Mouse (Mus musculus): ENCODE measurements around the gene Nmnat2. TPM values are rescaled to one million over a fixed set of nuclear protein-coding genes. Genes with fewer than 3 reads are reported as not detected.

Gene Nmnat2
- total and polyA plus RNA-seq, 3 experiments: 1.3 to 2.8 TPM; not detected in 1

DNA sequence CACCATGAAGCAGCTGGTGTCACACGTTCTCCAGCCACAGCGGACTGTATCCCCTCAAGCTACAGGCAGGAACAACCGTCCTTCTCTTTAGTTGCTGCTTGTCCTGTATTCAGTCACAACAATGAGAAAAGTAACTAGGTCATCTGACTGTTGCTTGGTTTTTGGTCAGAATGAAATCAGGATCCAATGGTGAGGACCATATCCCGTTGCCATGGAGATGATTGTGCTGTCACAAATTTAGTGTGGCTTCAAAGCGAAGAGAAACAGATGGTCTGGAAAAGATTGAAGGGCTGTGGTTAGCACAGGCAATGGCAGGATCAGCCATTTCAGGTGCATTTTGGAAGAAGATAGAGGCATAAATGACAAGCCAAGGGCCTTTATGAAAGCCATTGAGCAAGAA is 18.4 kb upstream of the Nmnat2 start:
- H3K27me3 ChIP-seq (ENCODE audit: control insufficient read depth in 1 of 2, insufficient read depth in 2 of 2, low read length in 2 of 2): peaks cover 8 to 12% of the 10 kb centered on the region in 2 experiments; a peak in 3 of 4 replicates
- DNase-seq (ENCODE audit: low read depth, low spot score): no peak
- H3K79me2 ChIP-seq (ENCODE audit: control insufficient read depth, insufficient read depth, low read length, poor library complexity): no peaks in the 10 kb centered on the region
- TF ChIP-seq UBTF (IDR thresholded peaks at IDR 0.05; ENCODE audit: borderline replicate concordance, insufficient read depth, low read depth, low read length) (no peak), TCF12 (IDR thresholded peaks at IDR 0.05; ENCODE audit: low read depth, low read length) (no peak), POLR2AphosphoS5 (IDR thresholded peaks at IDR 0.05; ENCODE audit: borderline replicate concordance, low read depth, low read length) (no peak), MAZ (IDR thresholded peaks at IDR 0.05; ENCODE audit: low read depth, low read length) (no peak), BHLHE40 (IDR thresholded peaks at IDR 0.05; ENCODE audit: borderline replicate concordance, low read depth, low read length) (no peak), USF2 (IDR thresholded peaks at IDR 0.05; ENCODE audit: borderline replicate concordance in 1 of 2, insufficient read depth in 1 of 2, low read depth in 1 of 2, low read length in 2 of 2) (no peak), SIN3A (IDR thresholded peaks at IDR 0.05; ENCODE audit: low read length) (no peak), USF1 (IDR thresholded peaks at IDR 0.05; ENCODE audit: low read depth, low read length) (no peak)
- H3K9me3 ChIP-seq (replicated peaks; ENCODE audit: insufficient read depth, low read length): no peaks in the 10 kb centered on the region
- H3K36me3 ChIP-seq (ENCODE audit: control insufficient read depth in 1 of 2, insufficient read depth in 2 of 2, low read length in 2 of 2): no peaks in the 10 kb centered on the region
- no peak overlapping the region for H3K27ac ChIP-seq (ENCODE audit: control insufficient read depth, low read depth, low read length)
- no peak overlapping the region for H3K4me3 ChIP-seq (ENCODE audit: control insufficient read depth in 1 of 2, insufficient read depth in 1 of 2, low read depth in 2 of 2, low read length in 2 of 2)
- H3K9ac ChIP-seq (ENCODE audit: control insufficient read depth, low read depth, low read length, poor library complexity, severe bottlenecking): no peak overlapping the region
- H3K4me1 ChIP-seq (ENCODE audit: control insufficient read depth in 1 of 2, insufficient read depth in 2 of 2, low read length in 2 of 2): no peaks in the 10 kb centered on the region

DNA sequence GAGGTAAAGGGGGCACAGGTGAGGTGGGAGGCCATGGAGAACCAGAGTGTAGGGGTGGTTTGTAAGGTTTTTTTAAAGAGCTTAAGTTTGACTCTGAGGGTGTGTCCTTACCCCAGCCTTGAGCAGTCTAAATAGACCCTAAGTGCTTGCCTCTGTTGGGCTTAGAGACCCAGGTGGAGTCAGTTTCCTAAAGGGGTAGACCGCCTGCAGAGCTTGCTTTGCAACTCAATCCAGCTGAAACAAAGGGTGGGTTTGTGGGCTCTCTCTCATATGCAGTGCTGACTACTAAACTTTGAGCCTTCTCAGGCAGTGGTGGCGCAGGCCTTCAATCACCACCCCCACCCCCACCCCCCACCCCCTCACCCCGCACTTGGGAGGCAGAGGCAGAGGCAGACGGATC is 11.8 kb upstream of the Nmnat2 start:
- DNase-seq (ENCODE audit: low read depth, low spot score): no peak
- Histone ChIP-seq H3K9ac (ENCODE audit: control insufficient read depth, low read depth, low read length, poor library complexity, severe bottlenecking) (no peak overlapping the region), H3K4me3 (ENCODE audit: control insufficient read depth in 1 of 2, insufficient read depth in 1 of 2, low read depth in 2 of 2, low read length in 2 of 2) (no peak overlapping the region), H3K4me1 (ENCODE audit: control insufficient read depth in 1 of 2, insufficient read depth in 2 of 2, low read length in 2 of 2) (no peaks in the 10 kb centered on the region), H3K79me2 (ENCODE audit: control insufficient read depth, insufficient read depth, low read length, poor library complexity) (no peaks in the 10 kb centered on the region), H3K36me3 (ENCODE audit: control insufficient read depth in 1 of 2, insufficient read depth in 2 of 2, low read length in 2 of 2) (no peaks in the 10 kb centered on the region), H3K9me3 (replicated peaks; ENCODE audit: insufficient read depth, low read length) (no peaks in the 10 kb centered on the region), H3K27me3 (ENCODE audit: control insufficient read depth in 1 of 2, insufficient read depth in 2 of 2, low read length in 2 of 2) (peaks cover 9 to 19% of the 10 kb centered on the region in 2 experiments), H3K27ac (ENCODE audit: control insufficient read depth, low read depth, low read length) (no peak overlapping the region)
- TF ChIP-seq MYC (IDR thresholded peaks at IDR 0.05; ENCODE audit: low read depth, low read length): no peak
- TF ChIP-seq TAL1 (IDR thresholded peaks at IDR 0.05; ENCODE audit: low read length): no peak
- TF ChIP-seq TCF12 (IDR thresholded peaks at IDR 0.05; ENCODE audit: low read depth, low read length): no peak
- TF ChIP-seq ETS1 (IDR thresholded peaks at IDR 0.05; ENCODE audit: low read depth, low read length): no peak
- no peak for TF ChIP-seq ZC3H11A (IDR thresholded peaks at IDR 0.05; ENCODE audit: low read depth, low read length)
- TF ChIP-seq BHLHE40 (IDR thresholded peaks at IDR 0.05; ENCODE audit: borderline replicate concordance, low read depth, low read length): no peak
- TF ChIP-seq SMC3 (IDR thresholded peaks at IDR 0.05; ENCODE audit: low read depth, low read length): no peak
- no peak for TF ChIP-seq RCOR1 (IDR thresholded peaks at IDR 0.05; ENCODE audit: low read depth, low read length)
- no peak for TF ChIP-seq NELFE (IDR thresholded peaks at IDR 0.05; ENCODE audit: low read depth, low read length)
- TF ChIP-seq USF2 (IDR thresholded peaks at IDR 0.05; ENCODE audit: borderline replicate concordance in 1 of 2, insufficient read depth in 1 of 2, low read depth in 1 of 2, low read length in 2 of 2): no peak
- no peak for TF ChIP-seq HCFC1 (IDR thresholded peaks at IDR 0.05; ENCODE audit: low read depth, low read length)
- no peak for TF ChIP-seq USF1 (IDR thresholded peaks at IDR 0.05; ENCODE audit: low read depth, low read length)
- TF ChIP-seq CTCF (IDR thresholded peaks at IDR 0.05 in 2 of 3, conservative IDR thresholded peaks at IDR 0.05 in 1 of 3; ENCODE audit: control insufficient read depth in 1 of 3, insufficient read depth in 1 of 3, low read depth in 2 of 3, low read length in 3 of 3, poor library complexity in 1 of 3, severe bottlenecking in 1 of 3): no peak
- TF ChIP-seq ELF1 (IDR thresholded peaks at IDR 0.05; ENCODE audit: low read depth, low read length): no peak

All from MEL (cell line).